11 mouse cellular contexts compared by ENCODE assay signal in the genomic region with DNA sequence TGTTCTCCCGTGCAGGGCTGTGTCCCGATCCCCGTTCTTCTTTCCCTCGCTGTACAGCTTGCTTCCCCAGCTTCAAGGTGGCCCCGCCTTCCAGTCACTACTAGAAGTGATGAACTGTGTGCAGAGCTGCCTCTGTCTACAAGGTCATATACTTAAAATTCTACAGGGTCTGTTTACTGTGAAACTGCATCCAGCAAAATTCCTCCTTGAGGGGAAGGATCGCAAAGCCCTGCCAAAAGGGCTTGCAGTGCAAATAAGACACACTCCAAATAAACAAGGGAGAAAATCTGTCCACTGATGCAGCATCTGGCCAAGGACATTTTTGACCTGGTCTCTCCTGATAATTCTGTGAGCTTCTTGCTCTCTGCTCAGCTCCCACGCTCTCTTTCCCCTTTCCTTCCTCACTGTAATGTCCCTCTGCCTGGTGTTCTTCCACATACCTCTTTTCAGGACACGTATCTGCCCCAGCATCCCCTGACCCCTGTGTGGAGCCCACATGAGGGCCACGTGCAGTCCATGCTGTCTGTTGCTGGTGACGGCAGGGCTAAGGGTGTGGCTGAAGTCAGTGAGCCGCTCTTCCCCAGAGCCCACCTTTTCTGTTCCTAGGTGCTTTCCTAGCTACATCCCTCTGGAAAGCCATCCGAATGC.
DNase-seq lines count a peak whose midpoint lies in the region; ATAC-seq and TF ChIP-seq lines count a peak whose summit lies in the region.
"Had no signal": no experiment of that assay in that cellular context is flagged by ENCODE, and none has a peak within 500 bp of the region (broad histone marks: within the 10 kb centered on the region; RNA-seq: fewer than 3 reads in every experiment).

No protein-coding gene starts in this region.

- ATAC-seq in kidney, postnatal 0 days (replicated peaks; ENCODE audit: low FRiP score, low read depth): no peak

- no peak overlapping the region for H3K9ac ChIP-seq in kidney, postnatal 0 days (ENCODE audit: low read depth, low read length)
- H3K9ac ChIP-seq: liver, embryonic 15.5 days had no signal

- 52% methylated on average over 12 of the region's 12 CpGs for WGBS in kidney, postnatal 0 days

- intact Hi-C loops in left cerebral cortex, adult 2 months (cut with DNase I): no loop called here

- no peaks in the 10 kb centered on the region for H3K9me3 ChIP-seq in kidney, postnatal 0 days (replicated peaks; ENCODE audit: low read length)
- H3K9me3 ChIP-seq: G1E; liver, embryonic 15.5 days had no signal

- peaks cover 5% of the 10 kb centered on the region; the same call in 1 of the 2 replicates for H3K36me3 ChIP-seq in kidney, postnatal 0 days (ENCODE audit: insufficient read depth, low read length)

- no peak for TF ChIP-seq CTCF in left cerebral cortex, adult 2 months (IDR thresholded peaks at IDR 0.05)
- TF ChIP-seq CTCF in kidney, postnatal 0 days (IDR thresholded peaks at IDR 0.05; ENCODE audit: low read depth): no peak

- H3K4me2 ChIP-seq in kidney, postnatal 0 days (ENCODE audit: low read length): no peak overlapping the region
- H3K4me2 ChIP-seq: liver, embryonic 15.5 days had no signal

- H3K4me1 ChIP-seq in kidney, postnatal 0 days (replicated peaks; ENCODE audit: insufficient read depth, low read length): 0 out of 2 replicates have a peak, but pooled peaks cover 8% of the 10 kb centered on the region

- peak overlapping the region; percentile 55; the same call in 1 of the 2 replicates for H3K27ac ChIP-seq in left cerebral cortex, adult 2 months
- H3K27ac ChIP-seq in kidney, postnatal 0 days: no peak overlapping the region
- H3K27ac ChIP-seq: liver, embryonic 15.5 days had no signal

- peak; percentile 52 for DNase-seq in adrenal gland, adult 2 months
- DNase-seq in adrenal gland, postnatal 4 days (ENCODE audit: low spot score in 2 of 2): no peak
- no peak for DNase-seq in left cerebral cortex, adult 2 months (ENCODE audit: extremely low spot score in 1 of 2, low spot score in 2 of 2)
- DNase-seq in left cerebral cortex, adult 9 months (ENCODE audit: low spot score in 2 of 2): no peak
- DNase-seq in heart, adult 9 months (ENCODE audit: low spot score in 2 of 2): peak; percentile 68 to 79
- peak; percentile 75 for DNase-seq in kidney, postnatal 0 days (ENCODE audit: low spot score)
- no peak for DNase-seq in layer of hippocampus, adult 11-12 months (ENCODE audit: low spot score)
- DNase-seq in c-Kit-positive CD71-positive TER-119-positive erythroid progenitor cells, embryonic 14.5 days (ENCODE audit: low spot score): no peak
- DNase-seq: spleen, adult 18-20 months had no signal

- H3K27me3 ChIP-seq in kidney, postnatal 0 days (ENCODE audit: insufficient read depth, low read length): no peaks in the 10 kb centered on the region
- H3K27me3 ChIP-seq: liver, embryonic 15.5 days had no signal

- no peak overlapping the region for H3K4me3 ChIP-seq in left cerebral cortex, adult 2 months
- H3K4me3 ChIP-seq in kidney, postnatal 0 days (replicated peaks; ENCODE audit: low read depth, low read length): no peak overlapping the region
- H3K4me3 ChIP-seq: liver, embryonic 15.5 days had no signal

Comparison
In these comparisons a context has a peak if more than half of its experiments do, and no peak if none do; other contexts are left out.
1. DNase-seq: peak in adrenal gland, adult 2 months (single experiment), heart, adult 9 months (2 of 2) and kidney, postnatal 0 days (single experiment); none in adrenal gland, postnatal 4 days (0 of 2), left cerebral cortex, adult 2 months (0 of 2), left cerebral cortex, adult 9 months (0 of 2), layer of hippocampus, adult 11-12 months (single experiment) and c-Kit-positive CD71-positive TER-119-positive erythroid progenitor cells, embryonic 14.5 days (single experiment).